Mouse (Mus musculus): ENCODE results near the gene Gm45837.

The Gm45837 gene

GRCm38 (mm10) chr7:101444211-101444610 lies 33.5 kb downstream of the Gm45837 start:
- DNase-seq, result no peak

- no peak for DNase-seq
Observed at GRCm38 (mm10) chr7:101449855-101450254, 39.2 kb downstream of the Gm45837 start.

GRCm38 (mm10) chr7:101450422-101451401 lies 40.0 kb downstream of the Gm45837 start:
- peak; percentile 95 to 96 for DNase-seq

- no peak for DNase-seq
Observed at GRCm38 (mm10) chr7:101452669-101453068, 42.0 kb downstream of the Gm45837 start.

- no peak for DNase-seq
Observed at GRCm38 (mm10) chr7:101453296-101453695, 42.6 kb downstream of the Gm45837 start.

- no peak for DNase-seq
Observed at GRCm38 (mm10) chr7:101453725-101454124, 43.0 kb downstream of the Gm45837 start.

GRCm38 (mm10) chr7:101454479-101454878 lies 43.8 kb downstream of the Gm45837 start:
- DNase-seq, result no peak

- DNase-seq, result peak; percentile 80 to 83
Observed at GRCm38 (mm10) chr7:101455141-101455540, 44.5 kb downstream of the Gm45837 start.

- no peak for DNase-seq
Observed at GRCm38 (mm10) chr7:101456318-101456717, 45.6 kb downstream of the Gm45837 start.

GRCm38 (mm10) chr7:101456789-101457188 lies 46.1 kb downstream of the Gm45837 start:
- DNase-seq, result no peak

- no peak for DNase-seq
Observed at GRCm38 (mm10) chr7:101457283-101457682, 46.6 kb downstream of the Gm45837 start.

- DNase-seq, result no peak
Observed at GRCm38 (mm10) chr7:101457801-101458200, 47.1 kb downstream of the Gm45837 start.

- DNase-seq, result no peak
Observed at GRCm38 (mm10) chr7:101458278-101458781, 47.6 kb downstream of the Gm45837 start.

GRCm38 (mm10) chr7:101459305-101459813 lies 48.7 kb downstream of the Gm45837 start:
- no peak for DNase-seq

- DNase-seq, result no peak
Observed at GRCm38 (mm10) chr7:101459923-101460607, 49.4 kb downstream of the Gm45837 start.

- peak; percentile 68 to 74 for DNase-seq
Observed at GRCm38 (mm10) chr7:101460608-101460957, 49.9 kb downstream of the Gm45837 start.

GRCm38 (mm10) chr7:101461571-101461970 lies 50.9 kb downstream of the Gm45837 start:
- no peak for DNase-seq

GRCm38 (mm10) chr7:101462327-101463068 lies 51.8 kb downstream of the Gm45837 start:
- DNase-seq, result peak; percentile 67 to 73

- DNase-seq, result peak; percentile 79 to 80
Observed at GRCm38 (mm10) chr7:101463665-101464271, 53.1 kb downstream of the Gm45837 start.

- DNase-seq, result peak; percentile 50 to 62
Observed at GRCm38 (mm10) chr7:101464927-101465326, 54.2 kb downstream of the Gm45837 start.

GRCm38 (mm10) chr7:101465392-101465791 lies 54.7 kb downstream of the Gm45837 start:
- peak in 1 of 2 experiments; percentile 46 for DNase-seq

Measured in cerebellum, postnatal 14 days (tissue).